Mouse (Mus musculus) erythroblast, adult 5-6 weeks (primary cell): ENCODE measurements at regions not wholly inside any gene's neighbourhood (a gene's known extent, or its start where the extent isn't known, plus 50 kb on each side); places are given as distances from the start of the nearest gene placed in this dataset.
"Not testable (repeated sequence)": the region's sequence is repeated elsewhere in the genome, so short reads cannot be mapped to it uniquely, and the experiment has no call there.

Experiments
- ATAC-seq: replicated peaks from 2 replicates; pipeline ENCODE4 v1.8.0; 2016; ENCODE audit warnings: moderate number of reproducible peaks, mild to moderate bottlenecking, moderate TSS enrichment, inconsistent platforms; ENCODE audit not compliant: poor library complexity, low FRiP score, severe bottlenecking

DNA sequence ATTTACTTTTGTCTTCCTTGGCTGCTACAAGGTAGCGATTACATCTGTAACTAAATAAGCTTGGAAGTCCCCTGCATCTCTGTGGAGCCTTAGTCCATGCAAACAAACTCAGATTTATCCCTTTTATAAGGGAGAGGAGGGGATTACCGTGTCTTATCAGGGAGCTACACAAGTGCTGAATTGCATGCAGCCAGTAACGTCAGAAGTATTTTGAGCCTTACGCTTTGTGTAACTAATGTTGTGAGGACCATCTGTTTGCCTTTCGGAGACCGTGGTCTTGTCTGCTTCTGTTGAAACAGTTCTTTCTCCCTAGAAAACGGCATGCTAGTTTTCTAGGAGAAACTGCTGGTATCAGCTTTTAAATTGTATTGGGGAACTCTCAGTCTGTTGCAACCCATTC lies 58.0 kb upstream of the Dmrta1 start:
- no peak for ATAC-seq

DNA sequence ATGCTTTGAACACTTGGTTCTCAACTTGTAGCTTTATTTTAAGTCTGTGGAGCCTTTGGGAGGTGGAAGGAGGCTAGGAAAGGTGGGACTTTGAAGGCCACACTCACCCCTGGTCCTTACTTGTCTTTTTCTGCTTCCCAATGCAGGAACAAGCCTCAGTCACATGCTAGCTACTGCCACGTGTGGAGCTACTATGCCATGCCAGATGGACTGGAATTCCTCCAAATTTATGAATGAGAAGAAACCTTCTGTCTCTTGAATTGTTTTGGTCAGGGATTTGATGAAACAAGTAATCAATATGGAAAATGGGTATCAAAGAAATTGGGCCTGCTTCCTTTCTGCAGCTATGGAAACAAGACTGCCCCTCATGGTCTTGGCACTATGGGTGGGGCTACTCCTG lies 74.5 kb upstream of the Dmrta1 start:
- no peak for ATAC-seq

DNA sequence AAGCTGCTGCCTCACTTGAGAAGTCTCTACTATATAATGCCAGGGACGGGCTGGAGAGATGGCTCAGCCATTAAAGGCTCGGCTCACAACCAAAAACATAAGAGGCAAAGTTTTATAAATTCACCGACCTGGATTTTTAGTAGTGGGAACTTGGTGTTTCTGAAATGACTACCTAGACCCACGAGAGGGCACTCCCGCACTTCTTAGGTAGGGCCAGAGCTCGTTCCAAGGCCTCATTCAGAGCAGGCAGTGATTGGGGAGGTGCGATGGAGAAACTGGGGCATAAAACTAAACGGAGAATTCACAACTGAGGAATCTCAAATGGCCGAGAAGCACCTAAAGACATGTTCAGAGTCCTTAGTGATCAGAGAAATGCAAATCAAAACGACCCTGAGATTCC lies 103.7 kb upstream of the Dmrta1 start:
- no peak for ATAC-seq

DNA sequence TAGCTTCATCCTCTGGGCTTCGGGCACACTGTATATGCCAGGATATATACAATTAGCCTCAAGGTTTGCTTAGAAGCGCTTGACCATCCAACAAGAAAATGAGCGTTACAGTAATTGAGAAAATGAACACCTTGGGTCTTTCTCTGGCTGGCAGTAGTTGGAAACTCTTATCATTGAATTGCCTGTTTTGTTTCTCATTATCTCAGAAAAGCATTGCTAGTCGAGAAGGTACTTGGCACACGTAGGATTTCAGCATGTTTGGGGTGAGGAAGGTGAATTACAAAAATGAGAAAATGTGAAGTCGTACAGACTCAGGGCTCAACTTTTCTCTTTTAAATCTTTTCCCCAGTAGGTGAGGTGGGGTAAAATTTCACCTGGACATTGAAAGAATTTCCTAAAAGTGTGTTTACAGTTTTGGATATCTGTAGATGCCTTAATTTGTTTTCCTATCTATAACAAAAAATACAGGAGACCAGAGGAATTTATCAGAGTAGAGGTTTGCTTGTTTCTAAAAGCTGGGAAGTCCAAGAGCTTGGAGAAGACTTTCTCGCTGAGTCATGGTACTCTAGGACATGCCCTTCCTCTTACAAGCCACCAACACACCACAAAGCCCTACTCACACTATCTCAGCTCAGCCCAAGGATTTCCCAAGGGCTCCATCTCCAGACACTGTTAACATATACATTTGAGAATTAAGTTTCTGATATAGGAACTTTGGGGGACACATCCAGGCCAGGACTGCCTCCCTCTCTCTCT lies 124.3 kb upstream of the Dmrta1 start:
- no peak for ATAC-seq

DNA sequence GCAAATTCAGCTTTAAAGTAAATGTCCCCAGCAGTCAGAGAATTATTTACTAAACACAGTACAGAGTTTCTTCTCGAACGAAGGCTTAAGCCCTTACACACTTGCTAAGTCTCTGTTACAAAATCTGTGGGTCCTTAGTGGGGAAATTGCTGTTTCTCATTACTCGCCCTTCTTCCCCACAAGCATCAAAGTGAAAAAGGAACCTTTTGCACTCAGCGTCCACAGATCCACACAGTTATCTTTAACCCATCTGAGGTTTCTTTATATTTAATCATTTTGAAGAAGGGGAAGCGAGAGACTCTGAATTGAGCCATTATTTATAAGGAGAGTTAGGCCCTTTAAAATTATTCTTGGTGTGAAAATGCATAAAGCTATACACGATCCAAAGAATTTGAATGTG lies 126.7 kb upstream of the Dmrta1 start:
- no peak for ATAC-seq

DNA sequence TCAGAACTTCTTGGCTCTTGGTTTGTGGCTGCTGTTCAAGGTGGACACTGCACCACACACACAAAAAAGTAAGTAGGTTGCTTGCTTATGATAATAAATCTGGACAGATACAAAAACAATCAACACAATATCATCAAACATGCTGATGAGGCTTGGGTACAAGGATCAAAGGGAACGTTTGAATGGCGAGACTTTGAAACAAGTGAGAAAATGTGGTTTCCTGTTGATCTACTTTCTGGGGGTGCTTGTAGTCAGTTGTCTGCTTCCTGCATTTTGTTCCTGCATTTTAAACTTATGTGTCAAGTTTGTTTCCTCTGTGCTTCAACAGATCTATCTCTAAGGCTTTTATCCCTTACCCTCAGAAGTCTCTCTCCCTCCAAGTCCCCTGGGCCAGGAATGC lies 128.7 kb upstream of the Dmrta1 start:
- ATAC-seq = no peak

DNA sequence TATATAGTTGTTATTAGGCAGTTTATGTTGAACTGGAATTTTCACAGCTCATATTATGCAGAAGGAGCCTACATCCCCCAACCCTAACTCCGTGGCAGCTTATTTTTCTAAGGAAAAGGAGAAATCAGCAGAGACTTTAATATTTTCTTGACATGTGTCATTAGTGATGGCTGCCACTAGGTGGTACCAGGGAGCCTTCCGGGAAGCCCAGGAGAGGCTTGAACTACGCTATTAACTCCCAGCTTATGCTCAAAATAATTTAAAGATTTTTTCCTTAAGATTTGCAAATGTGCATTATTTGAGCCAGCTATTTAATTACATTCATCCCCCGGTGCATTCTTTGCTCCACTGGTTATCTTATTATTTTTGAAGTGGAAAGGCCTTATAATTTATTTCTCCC lies 146.8 kb upstream of the Dmrta1 start:
- ATAC-seq = no peak

DNA sequence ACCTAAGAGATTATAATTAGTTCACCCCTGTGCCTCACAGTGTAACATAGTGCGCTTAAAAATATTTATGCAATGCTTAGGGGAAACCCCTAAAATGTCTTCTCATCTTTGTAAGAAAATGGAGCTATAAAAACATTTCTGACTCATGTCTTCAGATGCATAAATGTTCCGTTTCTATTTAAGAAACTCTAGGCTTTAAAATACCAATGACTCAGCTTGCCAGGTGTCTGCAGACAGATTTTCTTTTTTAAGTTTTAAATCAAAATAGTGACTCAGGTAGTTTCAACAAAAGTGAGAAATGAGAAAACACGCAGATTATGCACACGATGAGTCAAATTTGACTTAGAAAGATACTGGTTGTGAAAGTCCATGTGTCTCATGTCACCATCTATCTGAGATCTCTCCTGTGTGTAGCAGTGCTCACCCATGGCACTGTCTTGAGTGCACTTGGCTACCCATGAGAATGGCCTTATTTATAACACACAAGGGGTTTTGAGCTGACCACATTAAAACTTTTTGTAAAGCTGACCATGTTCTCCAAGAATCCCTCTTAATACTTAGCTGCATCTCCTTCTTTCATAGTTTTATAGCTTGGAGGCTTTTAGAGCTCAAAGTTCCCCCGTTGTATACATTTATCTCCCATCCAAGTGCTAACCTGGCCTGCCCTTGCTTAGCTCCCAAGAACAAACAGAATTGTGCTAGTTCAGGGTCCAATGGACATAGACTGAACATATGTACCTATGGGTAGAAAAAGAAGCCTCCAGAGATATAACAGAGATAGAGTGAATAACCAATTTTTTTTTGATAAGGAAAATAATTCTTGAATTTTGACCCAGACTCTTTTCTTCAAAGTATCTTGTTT lies 149.0 kb upstream of the Dmrta1 start:
- ATAC-seq = no peak

DNA sequence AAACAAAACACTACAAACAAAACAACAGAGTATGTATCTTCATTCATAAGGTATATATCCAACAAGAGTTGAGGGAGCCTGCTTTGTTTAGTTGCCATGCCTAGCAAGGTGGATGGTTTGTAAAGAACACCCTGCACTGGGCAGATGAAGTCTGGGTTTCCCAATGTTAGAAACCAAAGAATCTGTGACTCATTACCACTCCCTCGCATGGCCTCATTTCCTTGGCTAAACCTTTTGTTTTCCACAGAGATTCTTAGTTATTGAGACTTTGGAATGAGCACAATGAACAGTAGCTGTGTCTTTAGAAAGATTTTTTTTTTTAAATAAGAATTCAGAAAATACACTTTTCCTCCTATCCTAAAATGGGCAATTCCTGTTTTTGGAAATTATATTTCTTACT lies 151.3 kb upstream of the Dmrta1 start:
- ATAC-seq = no peak

DNA sequence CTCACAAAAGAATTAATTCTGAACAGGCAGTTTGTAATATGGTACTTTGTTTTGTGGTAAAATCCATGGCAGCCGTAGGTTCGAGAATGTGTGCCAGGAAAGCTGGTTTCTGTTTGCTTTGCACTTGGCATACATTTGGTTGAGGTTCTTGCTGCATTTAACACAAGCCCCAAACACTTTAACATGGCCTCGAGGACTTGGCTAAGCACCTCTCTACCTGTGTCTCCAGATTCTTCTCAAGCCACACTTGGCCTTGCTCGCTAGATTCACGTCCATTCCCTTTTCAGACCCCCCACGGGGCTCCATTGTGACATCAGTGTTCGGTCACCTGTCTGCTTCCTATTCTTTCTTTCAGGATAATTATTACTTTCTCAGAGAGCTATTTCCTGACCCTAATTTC lies 151.9 kb upstream of the Dmrta1 start:
- no peak for ATAC-seq

DNA sequence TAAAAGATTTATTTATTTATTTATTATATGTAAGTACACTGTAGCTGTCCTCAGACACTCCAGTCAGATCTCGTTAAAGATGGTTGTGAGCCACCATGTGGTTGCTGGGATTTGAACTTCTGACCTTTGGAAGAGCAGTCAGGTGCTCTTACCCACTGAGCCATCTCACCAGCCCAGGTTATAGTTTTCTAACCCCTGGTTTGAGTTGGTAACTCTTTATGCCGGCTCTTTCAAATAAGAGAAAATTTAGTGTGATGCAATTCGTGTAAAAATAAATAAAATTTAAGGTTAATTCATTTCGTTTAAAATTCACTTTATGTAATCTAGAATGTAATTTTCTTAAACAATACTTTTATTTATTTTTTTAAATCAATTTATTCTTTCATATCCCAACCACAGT lies 153.7 kb upstream of the Dmrta1 start:
- ATAC-seq = not testable (repeated sequence)

DNA sequence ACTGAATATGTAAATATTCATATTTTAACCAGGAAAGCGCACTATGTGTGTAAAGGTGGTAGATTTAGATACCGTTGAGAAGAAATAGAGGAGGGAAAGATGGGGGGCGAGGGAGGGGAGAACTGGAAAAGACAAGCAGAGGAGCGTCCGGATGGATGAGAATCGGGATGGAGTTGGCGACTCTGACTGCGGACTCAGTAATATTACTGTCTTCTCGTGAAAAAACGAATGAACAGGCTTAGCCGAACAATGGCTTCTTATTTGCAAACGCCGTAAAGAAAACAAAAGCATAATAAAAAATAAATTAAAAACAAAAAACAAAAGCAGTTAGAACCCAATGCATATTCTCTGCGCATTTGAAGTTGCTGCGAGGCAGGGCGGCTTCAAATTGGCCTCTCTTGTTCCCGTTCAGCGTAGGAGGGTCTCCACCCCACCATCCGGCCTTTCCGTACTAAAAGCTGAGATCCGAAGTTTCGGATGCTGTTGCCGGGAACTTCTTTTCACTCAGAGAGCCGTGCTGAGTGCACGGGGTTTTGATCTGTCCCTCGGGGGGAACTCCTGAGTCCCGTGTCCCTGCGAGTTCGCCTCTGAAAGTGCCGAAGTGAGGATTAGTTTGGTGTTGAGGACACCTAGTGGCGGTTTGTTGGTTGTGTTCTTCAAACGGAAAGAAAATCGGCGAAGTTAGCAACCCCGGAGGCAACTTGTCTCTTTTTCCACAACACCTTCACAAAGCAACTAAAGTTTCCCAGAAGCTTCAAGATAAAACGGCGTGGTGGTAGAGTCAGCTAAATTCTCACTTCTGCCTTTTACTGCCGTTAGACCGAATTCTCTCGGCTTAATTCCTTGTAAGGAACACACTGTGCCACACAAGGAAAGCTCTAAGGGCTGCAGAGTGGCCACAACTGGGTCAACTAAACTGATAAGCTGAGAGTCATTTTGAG lies 154.7 kb upstream of the Dmrta1 start:
- ATAC-seq = peak; percentile 82

DNA sequence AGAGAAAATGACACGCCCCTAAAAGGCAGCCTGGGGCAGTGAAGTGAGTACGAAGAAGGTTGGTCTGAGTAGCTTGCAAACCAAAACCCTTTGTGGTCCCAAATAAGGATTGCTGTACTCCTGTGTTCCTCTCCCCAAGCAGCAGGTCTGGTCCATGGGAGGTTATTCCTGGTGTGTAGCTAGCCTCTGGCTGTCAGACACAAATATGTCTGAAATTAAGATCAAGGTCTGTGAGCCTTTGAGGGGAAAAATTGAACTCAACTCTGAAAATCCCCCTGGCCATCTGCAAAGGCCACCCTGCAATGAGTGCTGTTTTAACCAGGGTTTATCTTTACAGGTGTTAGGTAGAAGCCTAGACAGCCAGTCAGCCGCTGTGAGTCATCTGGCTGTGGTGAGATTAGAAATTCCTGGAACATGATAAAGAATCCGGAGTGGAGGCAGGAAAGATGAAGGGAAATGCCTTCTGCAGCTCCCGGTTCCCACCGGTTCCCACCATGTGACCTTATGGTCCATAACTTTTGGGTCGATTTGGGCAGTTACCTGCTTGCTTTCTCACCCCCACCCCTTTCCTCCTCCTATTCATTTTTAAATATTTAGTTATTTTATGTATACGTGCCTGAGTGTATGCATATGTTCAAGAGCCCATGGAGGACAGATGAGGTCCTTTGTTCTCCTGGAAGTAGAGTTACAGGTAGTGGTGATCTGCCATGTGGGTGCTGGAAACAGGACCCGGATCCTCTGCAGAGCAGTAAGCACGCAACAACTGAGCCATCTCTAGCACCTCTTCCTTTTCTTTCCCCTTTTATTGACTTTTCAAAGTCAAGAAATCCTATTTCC lies 155.6 kb upstream of the Dmrta1 start:
- ATAC-seq = no peak

DNA sequence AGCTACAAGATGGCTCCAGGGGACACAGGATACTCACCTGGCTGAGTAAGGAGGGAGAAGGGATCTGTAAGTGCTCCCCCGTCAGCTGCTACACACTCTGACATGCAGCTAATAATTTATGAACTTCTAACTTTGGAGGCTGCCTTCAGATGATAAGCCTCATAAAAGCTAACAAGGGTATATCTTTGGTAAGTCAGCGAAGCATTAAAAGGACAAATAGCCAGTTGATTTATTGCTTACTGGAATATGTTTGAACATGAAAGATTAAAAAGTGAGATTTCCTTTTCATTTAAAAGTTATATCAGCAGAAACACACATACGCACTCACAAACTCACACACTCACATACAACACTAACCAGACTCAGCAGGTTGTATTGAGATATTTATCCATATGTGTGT lies 161.2 kb upstream of the Dmrta1 start:
- no peak for ATAC-seq

DNA sequence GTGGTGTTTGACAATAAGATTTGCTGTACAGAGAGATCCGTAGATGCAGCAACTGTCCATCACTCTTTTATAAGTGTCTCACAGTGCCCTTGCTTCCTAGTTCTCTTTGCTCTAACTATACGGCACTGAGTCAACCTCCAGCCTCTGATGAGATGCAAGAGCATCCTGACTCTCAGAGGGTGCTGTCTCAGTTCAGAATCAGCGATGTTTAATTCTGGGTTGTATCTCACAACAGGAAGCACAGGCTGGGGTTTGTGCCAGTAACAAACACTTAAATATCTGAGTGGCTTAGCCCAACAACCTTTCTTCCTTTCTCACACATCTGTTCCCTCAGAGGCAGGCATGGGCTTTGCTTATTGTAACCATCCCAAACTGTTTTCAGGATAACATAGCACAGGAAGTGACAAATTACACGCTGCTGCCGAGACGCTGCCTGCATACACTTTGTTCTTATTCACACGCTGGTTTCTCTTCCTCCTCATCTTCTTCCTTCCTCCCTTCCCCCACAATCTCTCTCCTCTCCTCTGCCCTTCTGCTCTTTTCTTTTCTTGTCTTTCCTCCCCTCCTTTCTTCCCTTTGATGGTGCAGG lies 163.3 kb upstream of the Dmrta1 start:
- ATAC-seq = no peak

DNA sequence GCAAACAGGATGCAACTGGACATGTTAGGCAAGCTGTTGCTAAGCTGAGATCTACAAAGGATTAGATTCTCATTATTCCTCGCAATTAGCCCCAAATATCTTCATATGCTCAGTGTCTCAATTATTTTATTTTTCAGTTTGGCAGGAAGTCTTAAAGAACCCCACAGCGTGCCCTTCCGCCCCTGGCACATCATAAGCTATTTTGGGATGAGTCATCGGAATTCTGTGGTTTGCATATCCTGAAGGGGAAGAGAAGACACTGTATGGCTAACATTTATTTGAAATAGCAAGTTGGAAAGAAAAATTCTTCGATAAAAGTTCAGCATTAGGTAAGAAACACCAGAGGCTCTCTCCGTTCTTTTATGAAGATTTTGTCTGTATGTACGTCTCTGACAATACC lies 164.3 kb upstream of the Dmrta1 start:
- no peak for ATAC-seq

DNA sequence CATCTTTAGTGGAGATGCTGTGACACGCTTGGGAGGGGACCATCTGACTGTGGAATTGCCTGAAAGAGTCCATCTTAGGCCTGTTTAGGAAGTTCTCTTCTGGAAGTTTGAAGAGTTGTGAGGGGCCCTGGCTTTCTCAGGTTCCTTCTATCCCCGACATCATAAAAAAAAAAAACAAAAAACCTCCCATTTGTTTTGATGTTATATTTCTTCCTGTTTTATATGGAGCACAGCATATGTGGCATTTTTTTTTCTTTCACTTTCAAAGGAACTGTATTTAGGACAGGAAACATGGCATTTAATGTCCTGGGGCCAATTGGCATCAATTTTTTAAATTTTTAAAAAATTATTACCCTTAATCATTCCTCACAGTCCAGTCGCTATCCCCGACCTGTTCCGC lies 168.6 kb upstream of the Dmrta1 start:
- ATAC-seq = peak; percentile 44; the same call in 1 of the 2 replicates

DNA sequence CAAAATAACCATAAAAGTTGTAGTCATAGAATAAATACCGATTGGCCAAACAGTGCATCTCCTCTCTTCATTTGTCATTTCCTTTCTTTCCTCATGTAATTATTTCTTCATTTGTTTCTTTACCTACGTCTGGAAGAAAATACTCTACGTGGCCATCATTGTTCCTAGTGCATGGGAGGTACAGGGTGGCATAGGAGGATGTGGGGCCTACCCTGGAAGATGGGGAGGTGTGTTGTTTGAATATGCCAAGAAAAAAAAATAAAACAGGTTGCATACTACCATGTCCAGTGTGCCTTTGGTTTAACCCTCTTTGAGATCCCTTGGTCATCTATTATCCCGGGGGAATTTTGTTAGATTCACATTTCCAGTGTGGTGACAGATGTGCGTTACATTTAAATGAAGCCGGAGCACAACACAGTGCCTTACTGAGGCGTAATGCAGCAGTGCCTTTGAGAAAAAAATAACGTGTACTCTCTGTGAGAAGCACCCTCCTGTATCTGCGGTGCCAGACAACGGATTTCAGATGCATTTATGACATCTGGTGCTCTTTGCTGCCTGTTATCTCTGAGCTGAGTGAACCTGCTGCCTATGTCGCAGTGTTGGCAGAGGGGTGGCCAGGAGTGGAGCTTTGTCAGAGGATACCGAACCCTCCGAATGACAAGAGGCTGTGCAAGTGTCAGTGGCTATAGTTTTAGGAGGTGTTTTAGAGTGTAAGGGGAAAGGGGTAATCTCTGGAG lies 169.4 kb upstream of the Dmrta1 start:
- ATAC-seq = peak; percentile 90
